Mouse (Mus musculus) megakaryocyte, embryonic 14.5 days (primary cell): ENCODE data around the gene Olfr547.

Experiments used
- FLI1 ChIP-seq: IDR thresholded peaks from 2 replicates; pipeline ENCODE4 v1.6.1; 2012; ENCODE audit warnings: low read length, inconsistent platforms, mixed read lengths
- GATA1 ChIP-seq: IDR thresholded peaks from 3 replicates; pipeline ENCODE4 v1.6.1; 2012; ENCODE audit warnings: mixed read lengths, low read length, inconsistent platforms, borderline replicate concordance

GRCm38 (mm10) chr7:102508066-102508465 is 26.5 kb upstream of the Olfr547 start:
- TF ChIP-seq GATA1 (no peak), FLI1 (no peak)
